Mouse (Mus musculus) bone marrow, adult 2 months (tissue): ENCODE data around the gene Rab29.
"Not testable (repeated sequence)": the region's sequence is repeated elsewhere in the genome, so short reads cannot be mapped to it uniquely, and the experiment has no call there.

Experiments used
- CTCF ChIP-seq: fragments of 200-500 bp; IDR thresholded peaks from 2 replicates; pipeline ENCODE4 v1.5.1; 2011; ENCODE audit warnings: low read length, control low read depth; ENCODE audit not compliant: control insufficient read depth, insufficient read depth
- POLR2A ChIP-seq: fragments of 200-500 bp; IDR thresholded peaks from 2 replicates; pipeline ENCODE4 v1.6.1; 2011; ENCODE audit warnings: low read depth, mild to moderate bottlenecking, control low read depth, low read length, borderline replicate concordance; ENCODE audit not compliant: control insufficient read depth

DNA sequence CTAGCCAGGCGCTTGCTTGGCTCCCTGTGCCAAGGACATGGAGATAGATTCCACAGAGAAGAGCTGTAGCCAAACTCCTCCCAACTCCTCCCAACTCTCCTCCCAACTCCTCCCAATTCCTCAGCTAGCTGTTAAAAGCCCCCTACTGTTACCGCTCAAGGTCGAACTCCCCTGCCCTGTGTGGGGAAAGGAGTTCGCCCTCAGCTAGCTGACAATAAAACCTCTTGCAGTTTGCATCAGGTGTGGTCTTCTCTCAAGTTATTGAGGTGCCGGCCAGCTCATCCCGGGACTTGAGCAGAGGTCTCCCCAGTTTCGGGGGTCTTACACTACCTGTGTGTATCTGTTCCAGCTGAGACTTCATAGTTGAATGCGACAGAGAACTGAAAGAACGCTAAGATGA, 46.7 kb upstream of the Rab29 start:
- TF ChIP-seq CTCF, POLR2A: not testable (repeated sequence)
